Mouse (Mus musculus) T-helper 2 cell (primary cell): ENCODE data around the gene Lsp1.

ENCODE experiments used
- in situ Hi-C: fragments of 300-600 bp; cut with MboI, MseI; formaldehyde crosslinking; loops from one replicate; pipeline ENCODE4 v1.15.1; 2025; ENCODE audit warnings: high pct_unique_total_duplicates

Lsp1 gene

GRCm38 (mm10) chr7:142500032-142500431 is 39.4 kb downstream of the Lsp1 start:
- in situ Hi-C loops, result no loop called here

GRCm38 (mm10) chr7:142503206-142503605 is 42.6 kb downstream of the Lsp1 start:
- in situ Hi-C loops, result no loop called here

GRCm38 (mm10) chr7:142505942-142506341 is 45.3 kb downstream of the Lsp1 start:
- in situ Hi-C loops, result no loop called here

- in situ Hi-C loops, result no loop called here
These were observed 45.9 kb downstream of the Lsp1 start for GRCm38 (mm10) chr7:142506501-142506900.

- in situ Hi-C loops, result no loop called here
These were observed 46.8 kb downstream of the Lsp1 start for GRCm38 (mm10) chr7:142507453-142507852.

- in situ Hi-C loops, result no loop called here
These were observed 48.9 kb downstream of the Lsp1 start for GRCm38 (mm10) chr7:142509518-142509917.

- in situ Hi-C loops, result no loop called here
These were observed 49.6 kb downstream of the Lsp1 start for GRCm38 (mm10) chr7:142510021-142510777.

GRCm38 (mm10) chr7:142514048-142514447 is 53.4 kb downstream of the Lsp1 start:
- in situ Hi-C loops, result no loop called here

GRCm38 (mm10) chr7:142516221-142516978 is 55.8 kb downstream of the Lsp1 start:
- in situ Hi-C loops, result no loop called here

GRCm38 (mm10) chr7:142517531-142517930 is 56.9 kb downstream of the Lsp1 start:
- in situ Hi-C loops, result no loop called here

- in situ Hi-C loops, result no loop called here
These were observed 59.7 kb downstream of the Lsp1 start for GRCm38 (mm10) chr7:142520331-142520730.

GRCm38 (mm10) chr7:142522352-142522751 is 61.7 kb downstream of the Lsp1 start:
- in situ Hi-C loops, result no loop called here

GRCm38 (mm10) chr7:142523200-142523990 is 62.8 kb downstream of the Lsp1 start:
- in situ Hi-C loops, result no loop called here

GRCm38 (mm10) chr7:142525342-142526178 is 65.0 kb downstream of the Lsp1 start:
- in situ Hi-C loops, result no loop called here

GRCm38 (mm10) chr7:142529350-142529749 is 68.7 kb downstream of the Lsp1 start:
- in situ Hi-C loops, result no loop called here

- in situ Hi-C loops, result no loop called here
These were observed 71.4 kb downstream of the Lsp1 start for GRCm38 (mm10) chr7:142531973-142532521.

GRCm38 (mm10) chr7:142532671-142533058 is 72.1 kb downstream of the Lsp1 start, which contains the start of gene Mrpl23:
TSS of gene Mrpl23 (plus strand) at chr7:142532686.
- in situ Hi-C loops, result no loop called here

GRCm38 (mm10) chr7:142533059-142533855 is 72.6 kb downstream of the Lsp1 start:
- in situ Hi-C loops, result no loop called here

- in situ Hi-C loops, result no loop called here
These were observed 74.5 kb downstream of the Lsp1 start for GRCm38 (mm10) chr7:142535116-142535515.

GRCm38 (mm10) chr7:142535832-142536231 is 75.2 kb downstream of the Lsp1 start:
- in situ Hi-C loops, result no loop called here
